Mouse (Mus musculus) frontal cortex, adult (tissue): ENCODE results near the gene Lrrc8d.
"Not testable (repeated sequence)": the region's sequence is repeated elsewhere in the genome, so short reads cannot be mapped to it uniquely, and the experiment has no call there.

Experiments used
- ATAC-seq: cut with Nextera tagmentation; 2 replicates; pipeline ENCODE4 v1.9.2; 2017; ENCODE audit warnings: mild to moderate bottlenecking, moderate library complexity, mixed read lengths; ENCODE audit not compliant: low TSS enrichment

The Lrrc8d gene

GRCm38 (mm10) chr5:105858754-105859694, 159.3 kb downstream of the Lrrc8d start:
- ATAC-seq: no peak

GRCm38 (mm10) chr5:105859716-105860460, 160.1 kb downstream of the Lrrc8d start:
- no peak for ATAC-seq

- no peak for ATAC-seq
Observed at GRCm38 (mm10) chr5:105860461-105860835, 160.7 kb downstream of the Lrrc8d start.

GRCm38 (mm10) chr5:105861616-105862015, 161.8 kb downstream of the Lrrc8d start:
- ATAC-seq: no peak

- ATAC-seq: not testable (repeated sequence)
Observed at GRCm38 (mm10) chr5:105865110-105865628, 165.4 kb downstream of the Lrrc8d start.

- no peak for ATAC-seq
Observed at GRCm38 (mm10) chr5:105867427-105867826, 167.7 kb downstream of the Lrrc8d start.

- ATAC-seq: 0 out of 2 replicates have a peak, but pooled peaks have one; percentile 23
Observed at GRCm38 (mm10) chr5:105867841-105868447, 168.2 kb downstream of the Lrrc8d start.

- ATAC-seq: peak; percentile 85
Observed at GRCm38 (mm10) chr5:105868593-105868992, 168.8 kb downstream of the Lrrc8d start.

GRCm38 (mm10) chr5:105869739-105870138, 170.0 kb downstream of the Lrrc8d start:
- ATAC-seq: no peak

GRCm38 (mm10) chr5:105871140-105871539, 171.4 kb downstream of the Lrrc8d start:
- ATAC-seq: no peak

- ATAC-seq: no peak
Observed at GRCm38 (mm10) chr5:105872176-105872575, 172.4 kb downstream of the Lrrc8d start.

GRCm38 (mm10) chr5:105872916-105873315, 173.1 kb downstream of the Lrrc8d start:
- no peak for ATAC-seq

GRCm38 (mm10) chr5:105873774-105874173, 174.0 kb downstream of the Lrrc8d start:
- no peak for ATAC-seq

GRCm38 (mm10) chr5:105874476-105874875, 174.7 kb downstream of the Lrrc8d start:
- no peak for ATAC-seq

- peak; percentile 79 for ATAC-seq
Observed at GRCm38 (mm10) chr5:105876068-105876924, 176.5 kb downstream of the Lrrc8d start, which contains the start of gene Zfp326. Zfp326 (plus strand) TSS chr5:105876565.

- ATAC-seq: peak; percentile 4; the same call in 1 of the 2 replicates
Observed at GRCm38 (mm10) chr5:105876925-105877774, 177.4 kb downstream of the Lrrc8d start.
